In the genomic region with DNA sequence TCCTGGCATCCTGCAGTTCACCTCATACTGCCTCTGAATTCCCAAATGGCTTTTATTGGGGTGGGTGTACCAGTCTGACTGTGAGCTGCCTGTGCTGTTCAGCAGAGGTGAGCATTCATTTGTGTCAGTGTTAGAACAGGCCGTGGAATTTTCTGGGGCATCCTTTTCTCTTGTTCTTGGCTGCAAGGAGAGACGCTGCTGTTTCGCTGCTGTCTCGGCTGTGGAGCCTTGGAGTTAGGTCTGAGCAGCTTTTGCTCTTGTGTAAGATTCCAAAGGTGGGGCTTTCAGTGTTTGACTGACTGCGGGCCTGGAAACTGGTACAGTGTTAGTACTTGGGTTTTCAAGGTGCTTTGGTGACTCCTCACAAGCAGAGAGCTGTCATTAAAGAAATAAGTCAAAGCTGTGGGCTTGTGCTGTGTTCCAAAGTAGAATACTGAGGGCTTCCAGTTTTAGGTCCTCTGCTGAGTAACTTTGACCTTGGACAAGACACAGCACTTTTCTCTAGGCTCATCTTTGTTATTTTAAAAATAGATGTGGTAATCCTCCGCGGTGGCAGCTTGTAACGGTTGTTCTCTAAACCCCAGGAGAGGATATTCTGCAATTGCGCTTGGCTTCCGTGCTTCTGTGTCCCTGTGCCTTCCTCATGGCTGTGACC, we compare ENCODE assay signal across 9 mouse cellular contexts. TPM values are rescaled to one million over a fixed set of nuclear protein-coding genes. Genes with fewer than 3 reads are reported as not detected.
A peak's percentile ranks its signal among the peaks of the same experiment; 100 is the strongest.
DNase-seq lines count a peak whose midpoint lies in the region; ATAC-seq and TF ChIP-seq lines count a peak whose summit lies in the region.
"Had no signal": no experiment of that assay in that cellular context is flagged by ENCODE, and none has a peak within 500 bp of the region (broad histone marks: within the 10 kb centered on the region; RNA-seq: fewer than 3 reads in every experiment).

No protein-coding gene starts in this region.

- 70% methylated on average over 10 of the region's 10 CpGs for WGBS in kidney, embryonic 14.5 days
- 46% methylated on average over 10 of the region's 10 CpGs for WGBS in kidney, adult 2 months
- 7% methylated on average over 10 of the region's 10 CpGs for WGBS in bone marrow, adult 2 months
- 47% methylated on average over 10 of the region's 10 CpGs for WGBS in heart, embryonic 13.5 days
- 28% methylated on average over 10 of the region's 10 CpGs for WGBS in liver, embryonic 14.5 days (ENCODE audit: insufficient replicate concordance)

- no peak for TF ChIP-seq EP300 in liver, embryonic 14.5 days (IDR thresholded peaks at IDR 0.05; ENCODE audit: low read depth)

- no peaks in the 10 kb centered on the region for H3K9me3 ChIP-seq in kidney, embryonic 14.5 days (ENCODE audit: control insufficient read depth, low read length)
- H3K9me3 ChIP-seq in heart, embryonic 13.5 days = no peaks in the 10 kb centered on the region
- H3K9me3 ChIP-seq in liver, embryonic 14.5 days (ENCODE audit: control insufficient read depth, low read length) = no peaks in the 10 kb centered on the region

- no peak for ATAC-seq in kidney, embryonic 14.5 days (ENCODE audit: low FRiP score, low TSS enrichment)
- no peak for ATAC-seq in heart, embryonic 13.5 days (ENCODE audit: extremely low read depth, insufficient number of reproducible peaks, low FRiP score, low TSS enrichment)
- no peak for ATAC-seq in liver, embryonic 14.5 days (ENCODE audit: insufficient read depth)

- DNase-seq in kidney, adult 2 months = no peak
- no peak for DNase-seq in liver, embryonic 14.5 days (ENCODE audit: low read depth in 3 of 3, low spot score in 3 of 3)
- DNase-seq in thymus, adult 18-20 months = peak; percentile 26 to 49
- DNase-seq in kidney, adult 18-20 months = no peak
- DNase-seq in urinary bladder, adult 2 months (ENCODE audit: low spot score) = no peak

- peak overlapping the region; percentile 30; the same call in 1 of the 2 replicates for H3K4me2 ChIP-seq in kidney, embryonic 14.5 days (replicated peaks; ENCODE audit: low read depth, low read length)
- peak overlapping the region; percentile 75 for H3K4me2 ChIP-seq in heart, embryonic 13.5 days
- peak overlapping the region; percentile 89 for H3K4me2 ChIP-seq in liver, embryonic 14.5 days (ENCODE audit: low read depth)

- TF ChIP-seq POLR2A in kidney, adult 2 months (IDR thresholded peaks at IDR 0.05; ENCODE audit: low read depth, low read length) = no peak
- no peak for TF ChIP-seq POLR2A in bone marrow, adult 2 months (IDR thresholded peaks at IDR 0.05; ENCODE audit: borderline replicate concordance, control insufficient read depth, low read depth, low read length)

- no peaks in the 10 kb centered on the region for H3K27me3 ChIP-seq in kidney, embryonic 14.5 days (ENCODE audit: control insufficient read depth, insufficient read depth, low read length)
- no peaks in the 10 kb centered on the region for H3K27me3 ChIP-seq in kidney, adult 2 months (replicated peaks; ENCODE audit: control insufficient read depth, insufficient read depth, low read length)
- H3K27me3 ChIP-seq in heart, embryonic 13.5 days (replicated peaks) = no peaks in the 10 kb centered on the region
- H3K27me3 ChIP-seq in liver, embryonic 14.5 days (ENCODE audit: control insufficient read depth, insufficient read depth, low read length) = no peaks in the 10 kb centered on the region
- H3K27me3 ChIP-seq: CH12.LX had no signal

- H3K36me3 ChIP-seq in kidney, embryonic 14.5 days (ENCODE audit: control insufficient read depth, insufficient read depth, low read length) = no peaks in the 10 kb centered on the region; the same call in 1 of the 2 replicates
- no peaks in the 10 kb centered on the region for H3K36me3 ChIP-seq in kidney, adult 2 months (ENCODE audit: control insufficient read depth, insufficient read depth, low read length)
- peaks cover 4% of the 10 kb centered on the region; the same call in 1 of the 2 replicates for H3K36me3 ChIP-seq in heart, embryonic 13.5 days
- no peaks in the 10 kb centered on the region for H3K36me3 ChIP-seq in liver, embryonic 14.5 days (replicated peaks; ENCODE audit: control insufficient read depth, insufficient read depth, low read depth)

- peak overlapping the region; percentile 6; the same call in 1 of the 2 replicates for H3K4me3 ChIP-seq in kidney, embryonic 14.5 days (ENCODE audit: low read length)
- H3K4me3 ChIP-seq in kidney, adult 2 months (ENCODE audit: insufficient read depth, low read depth, low read length) = no peak overlapping the region
- H3K4me3 ChIP-seq in bone marrow, adult 2 months (replicated peaks; ENCODE audit: control insufficient read depth, low read depth, low read length) = peak overlapping the region; percentile 54
- peak overlapping the region; percentile 96 for H3K4me3 ChIP-seq in heart, embryonic 13.5 days
- H3K4me3 ChIP-seq in liver, embryonic 14.5 days (ENCODE audit: insufficient read depth in 1 of 2, low read depth in 2 of 2, low read length in 2 of 2) = peak overlapping the region in 1 of 2 experiments; percentile 0; a peak in 1 of 4 replicates

- TF ChIP-seq CTCF in kidney, adult 2 months (conservative IDR thresholded peaks at IDR 0.05; ENCODE audit: insufficient read depth, insufficient read length, low read depth, low read length) = no peak
- TF ChIP-seq CTCF in bone marrow, adult 2 months (IDR thresholded peaks at IDR 0.05; ENCODE audit: control insufficient read depth, insufficient read depth, low read length) = no peak
- no peak for TF ChIP-seq CTCF in liver, embryonic 14.5 days (IDR thresholded peaks at IDR 0.05; ENCODE audit: low read depth)

- H3K27ac ChIP-seq in kidney, embryonic 14.5 days (ENCODE audit: low read depth, low read length) = no peak overlapping the region
- no peak overlapping the region; the same call in 1 of the 2 replicates for H3K27ac ChIP-seq in kidney, adult 2 months (ENCODE audit: insufficient read depth, low read depth, low read length)
- H3K27ac ChIP-seq in bone marrow, adult 2 months (ENCODE audit: control insufficient read depth, insufficient read depth, low read depth, low read length, poor library complexity) = peak overlapping the region; percentile 94
- peak overlapping the region; percentile 72 for H3K27ac ChIP-seq in heart, embryonic 13.5 days (replicated peaks)
- H3K27ac ChIP-seq in liver, embryonic 14.5 days = no peak overlapping the region

- no peak overlapping the region for H3K9ac ChIP-seq in kidney, embryonic 14.5 days (ENCODE audit: low read depth, low read length)
- H3K9ac ChIP-seq in heart, embryonic 13.5 days = peak overlapping the region; percentile 72
- no peak overlapping the region for H3K9ac ChIP-seq in liver, embryonic 14.5 days (replicated peaks)

- H3K4me1 ChIP-seq in kidney, embryonic 14.5 days (ENCODE audit: control insufficient read depth, insufficient read depth, low read length) = peaks cover 22% of the 10 kb centered on the region
- H3K4me1 ChIP-seq in kidney, adult 2 months (ENCODE audit: control insufficient read depth, insufficient read depth, low read length) = no peaks in the 10 kb centered on the region; the same call in 1 of the 2 replicates
- H3K4me1 ChIP-seq in bone marrow, adult 2 months (ENCODE audit: control insufficient read depth, insufficient read depth, low read length) = peaks cover 2% of the 10 kb centered on the region
- H3K4me1 ChIP-seq in heart, embryonic 13.5 days = peaks cover 69% of the 10 kb centered on the region
- H3K4me1 ChIP-seq in liver, embryonic 14.5 days (replicated peaks; ENCODE audit: control insufficient read depth in 2 of 2, insufficient read depth in 2 of 2, low read length in 1 of 2) = peaks cover 0 to 21% of the 10 kb centered on the region in 2 experiments; a peak in 3 of 4 replicates

RNA-seq across cellular contexts. Expression of a gene that starts 3.7 kb away (rescaled TPM):
- 28.1 and 37.4 TPM in 2 replicates for polyA plus RNA-seq in kidney, embryonic 14.5 days (2014; fragmentation: Nextera tagmentation; extraction: Ambion mirVana)
- 38.5 and 39.7 TPM in 2 replicates for polyA plus RNA-seq in kidney, adult 2 months (2012; rRNA removed)
- 41.3 and 124 TPM in 2 replicates for polyA plus RNA-seq in bone marrow, adult 2 months (2011; ENCODE audit: insufficient read depth, insufficient read length, low replicate concordance, missing spikeins)
- polyA plus RNA-seq in heart, embryonic 13.5 days (2015; fragmentation: Nextera tagmentation; extraction: Ambion mirVana) = 19.7 and 20.1 TPM in 2 replicates
- 12.6 and 12.7 TPM in 2 replicates for polyA plus RNA-seq in liver, embryonic 14.5 days (2012; rRNA removed)
- polyA plus RNA-seq in liver, embryonic 14.5 days (2014; fragmentation: Nextera tagmentation; extraction: Ambion mirVana) = 4.4 and 5.4 TPM in 2 replicates
- polyA plus RNA-seq in urinary bladder, adult 2 months (2012; rRNA removed) = 74.4 and 89.9 TPM in 2 replicates

RNA-seq across cellular contexts. Expression of a gene that starts 17.7 kb away (rescaled TPM):
- 4.8 and 6.2 TPM in 2 replicates for polyA plus RNA-seq in kidney, embryonic 14.5 days (2014; fragmentation: Nextera tagmentation; extraction: Ambion mirVana)
- 6.9 and 7.4 TPM in 2 replicates for polyA plus RNA-seq in kidney, adult 2 months (2012; rRNA removed)
- polyA plus RNA-seq in bone marrow, adult 2 months (2011; ENCODE audit: insufficient read depth, insufficient read length, low replicate concordance, missing spikeins) = 3.1 and 3.9 TPM in 2 replicates
- 3.6 and 4.3 TPM in 2 replicates for polyA plus RNA-seq in heart, embryonic 13.5 days (2015; fragmentation: Nextera tagmentation; extraction: Ambion mirVana)
- polyA plus RNA-seq in liver, embryonic 14.5 days (2012; rRNA removed) = 2.3 and 2.8 TPM in 2 replicates
- 1.1 and 1.4 TPM in 2 replicates for polyA plus RNA-seq in liver, embryonic 14.5 days (2014; fragmentation: Nextera tagmentation; extraction: Ambion mirVana)
- polyA plus RNA-seq in urinary bladder, adult 2 months (2012; rRNA removed) = 6.9 and 7.0 TPM in 2 replicates

Comparison
In these comparisons a context has a peak if more than half of its experiments do, and no peak if none do; other contexts are left out.
1. H3K27ac ChIP-seq: peak in bone marrow, adult 2 months (single experiment) and heart, embryonic 13.5 days (single experiment); none in kidney, embryonic 14.5 days (single experiment), kidney, adult 2 months (single experiment) and liver, embryonic 14.5 days (single experiment).
2. H3K4me2 ChIP-seq: peak in every context shown above with its lines; median percentile 89 in liver, embryonic 14.5 days; 75 in heart, embryonic 13.5 days; 30 in kidney, embryonic 14.5 days.
3. DNase-seq: peak in thymus, adult 18-20 months (2 of 2); none in kidney, adult 2 months (single experiment), liver, embryonic 14.5 days (0 of 3), kidney, adult 18-20 months (single experiment) and urinary bladder, adult 2 months (single experiment).